Mouse (Mus musculus) lung, adult 18-20 months (tissue): Measurements from ENCODE around the gene Neurl1a.
A peak's percentile ranks its signal among the peaks of the same experiment; 100 is the strongest.

Experiments
- DNase-seq, 2 experiments: peaks; one replicate each; pipeline ENCODE4 v3.0.0; 2022; ENCODE audit warnings: mixed read lengths in 2 of 2

Gene Neurl1a

GRCm38 (mm10) chr19:47291307-47292080 is 112.9 kb downstream of the Neurl1a start:
- DNase-seq: no peak

DNA sequence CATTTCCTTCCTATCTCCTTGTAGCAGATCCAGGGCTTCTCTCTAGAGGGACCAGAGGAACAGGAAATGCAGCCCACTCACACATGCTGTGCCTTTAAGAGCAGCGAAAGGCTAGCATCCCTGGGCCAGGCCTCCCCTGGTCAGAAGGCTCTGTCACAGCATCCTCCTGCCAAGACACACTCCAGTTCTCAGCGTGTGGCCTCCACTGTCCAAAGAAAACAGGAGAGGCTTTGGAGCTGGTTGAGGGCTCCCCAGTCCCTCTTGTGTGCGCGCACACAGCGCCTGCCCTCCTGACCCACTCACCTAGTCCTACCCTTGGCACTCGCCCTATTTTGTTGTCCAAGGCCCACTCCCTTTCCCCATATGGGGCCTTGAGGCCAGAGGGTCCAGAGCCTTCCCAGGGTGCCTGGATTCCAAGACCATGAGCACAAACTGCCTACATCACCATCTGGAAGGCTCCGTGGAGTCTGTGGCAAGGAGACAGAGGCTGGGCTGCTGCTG is 113.9 kb downstream of the Neurl1a start:
- no peak for DNase-seq

DNA sequence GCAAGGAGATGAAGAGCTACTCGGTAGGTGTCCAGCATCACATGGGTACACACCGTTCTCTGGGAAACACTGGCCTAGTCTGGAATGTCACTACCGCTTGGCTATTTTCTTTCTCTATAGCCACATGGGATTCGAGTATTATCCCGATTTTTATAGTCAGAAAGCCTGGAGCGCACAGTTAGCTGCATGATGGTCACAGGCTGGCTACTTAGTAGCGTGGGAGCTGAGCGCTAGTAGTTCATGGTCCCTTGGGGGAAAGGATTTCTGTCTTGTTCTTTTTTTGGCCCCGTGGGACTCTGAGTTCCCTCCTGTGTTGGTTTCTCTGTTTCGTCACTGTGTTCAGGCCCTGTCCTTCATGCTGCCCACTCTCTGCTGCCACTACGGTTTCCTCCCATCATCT is 119.5 kb downstream of the Neurl1a start:
- no peak for DNase-seq

GRCm38 (mm10) chr19:47301303-47302190 is 122.9 kb downstream of the Neurl1a start:
- DNase-seq: no peak

GRCm38 (mm10) chr19:47302191-47302852 is 123.7 kb downstream of the Neurl1a start:
- peak; percentile 81 to 90 for DNase-seq

DNA sequence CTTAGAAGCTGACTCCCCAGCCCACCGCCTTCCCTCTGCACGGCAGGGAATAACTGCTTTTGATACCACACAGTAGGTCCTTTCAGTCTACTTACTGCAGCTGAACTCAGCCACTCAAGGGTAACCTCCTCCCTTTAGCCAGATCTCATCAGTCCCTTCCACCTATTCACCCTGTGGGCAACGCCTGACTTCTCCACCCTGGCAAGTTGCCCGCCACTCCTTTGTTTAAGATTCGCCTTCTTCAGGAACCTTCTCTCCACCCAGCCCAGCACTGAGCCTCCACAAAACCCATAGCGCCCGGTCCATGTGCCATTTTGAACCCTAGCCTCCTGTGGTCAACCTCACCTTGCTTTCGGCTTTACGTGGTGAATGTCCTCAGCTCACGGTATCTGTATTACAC is 124.5 kb downstream of the Neurl1a start:
- peak; percentile 70 to 81 for DNase-seq

DNA sequence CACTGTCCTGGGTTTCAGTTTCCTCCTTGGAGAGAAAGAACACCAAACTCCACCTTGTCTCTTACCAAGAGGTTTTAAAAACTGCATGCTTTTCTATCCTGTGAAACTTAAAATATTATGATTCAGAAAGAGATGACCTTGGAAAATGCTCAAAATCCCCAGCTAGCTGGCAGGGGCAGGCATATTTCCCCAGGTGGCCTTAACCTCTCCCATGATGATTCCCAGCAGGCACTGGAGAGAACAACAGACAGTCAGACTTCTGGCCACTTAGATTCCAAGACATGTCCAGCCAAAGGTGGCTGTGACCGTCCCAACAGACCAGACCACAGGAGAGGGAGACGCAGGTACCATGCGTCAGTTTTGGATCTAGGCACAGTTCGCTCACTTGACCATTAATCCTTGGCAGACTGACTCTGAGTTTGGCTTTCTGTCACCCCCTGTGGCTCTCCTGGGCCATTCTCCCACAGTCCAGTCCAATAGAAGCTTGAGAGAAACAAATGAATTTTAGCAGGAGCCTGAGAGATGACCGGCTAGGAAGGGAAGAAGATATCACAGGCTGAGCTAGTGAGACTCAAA is 125.6 kb downstream of the Neurl1a start:
- no peak for DNase-seq

- no peak for DNase-seq
These were observed 126.8 kb downstream of the Neurl1a start for GRCm38 (mm10) chr19:47305401-47305800.

- no peak for DNase-seq
These were observed 127.7 kb downstream of the Neurl1a start for GRCm38 (mm10) chr19:47306128-47306916.

GRCm38 (mm10) chr19:47306917-47307315 is 128.3 kb downstream of the Neurl1a start:
- no peak for DNase-seq
